Mouse (Mus musculus): ENCODE measurements around the gene Gmfg.

The Gmfg gene

DNA sequence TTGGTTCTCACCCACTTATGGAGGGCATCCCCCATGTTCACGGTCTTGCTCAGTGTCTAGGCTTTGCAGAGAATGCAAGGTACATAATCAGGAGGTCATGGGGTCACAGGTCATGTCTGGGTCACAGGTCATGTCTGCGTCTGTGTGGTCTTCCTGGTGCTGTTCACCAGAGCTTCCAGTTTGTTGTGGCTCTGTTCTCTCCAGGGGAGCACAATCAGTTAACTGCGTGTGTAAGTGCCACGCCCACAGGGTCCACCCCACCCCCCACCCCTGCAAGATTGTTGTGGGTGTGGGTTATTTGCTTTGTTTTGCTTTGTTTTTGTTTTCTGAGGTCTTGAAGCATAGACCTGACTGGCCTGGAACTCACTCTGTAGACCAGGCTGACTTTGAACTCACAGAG, 46.9 kb downstream of the Gmfg start:
- no peak for DNase-seq (ENCODE audit: low spot score)

DNA sequence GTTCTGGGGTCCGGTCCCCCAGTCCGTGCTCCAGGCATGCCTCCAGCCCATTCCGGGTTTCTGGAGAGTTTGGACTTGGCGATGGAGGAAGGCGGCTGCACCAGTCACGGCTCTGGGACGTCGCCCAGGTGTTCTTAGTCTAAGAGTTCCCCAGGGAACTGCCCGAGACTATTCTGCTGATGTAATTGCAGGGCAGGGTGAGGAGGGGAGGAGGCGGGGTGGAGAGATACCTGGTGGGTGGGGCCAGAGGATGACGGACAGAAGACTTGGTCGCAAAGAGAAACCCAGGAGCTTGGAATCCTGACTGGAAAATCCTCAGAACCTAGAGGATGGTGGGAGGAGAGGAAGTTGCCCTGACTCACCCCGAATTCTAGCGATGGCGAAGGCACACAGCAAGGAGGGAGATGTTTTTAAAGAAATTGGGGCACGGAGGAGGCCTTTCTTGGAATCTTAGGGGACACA, 50.8 kb downstream of the Gmfg start:
- peak; percentile 51 for DNase-seq (ENCODE audit: low spot score)

DNA sequence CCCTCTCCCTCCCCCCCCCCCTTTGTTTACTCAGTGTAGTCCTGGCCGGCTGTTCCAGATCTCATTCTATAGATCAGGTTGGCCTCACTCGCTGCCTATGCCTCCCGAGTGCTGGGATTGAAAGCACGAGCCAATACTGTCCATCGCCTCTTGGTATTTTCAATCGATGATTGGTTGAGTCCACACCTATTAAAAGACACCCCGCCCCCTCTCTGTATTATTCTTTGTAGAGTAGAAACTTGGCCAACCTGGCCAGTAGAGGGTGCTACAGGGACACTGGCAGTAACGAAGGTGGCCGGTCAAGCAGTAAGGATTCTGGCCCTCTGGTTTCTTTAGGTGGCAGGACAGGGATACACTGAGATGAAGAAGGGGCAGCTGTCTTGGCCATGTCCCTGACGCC, 53.2 kb downstream of the Gmfg start:
- DNase-seq (ENCODE audit: low spot score) = peak; percentile 53

DNA sequence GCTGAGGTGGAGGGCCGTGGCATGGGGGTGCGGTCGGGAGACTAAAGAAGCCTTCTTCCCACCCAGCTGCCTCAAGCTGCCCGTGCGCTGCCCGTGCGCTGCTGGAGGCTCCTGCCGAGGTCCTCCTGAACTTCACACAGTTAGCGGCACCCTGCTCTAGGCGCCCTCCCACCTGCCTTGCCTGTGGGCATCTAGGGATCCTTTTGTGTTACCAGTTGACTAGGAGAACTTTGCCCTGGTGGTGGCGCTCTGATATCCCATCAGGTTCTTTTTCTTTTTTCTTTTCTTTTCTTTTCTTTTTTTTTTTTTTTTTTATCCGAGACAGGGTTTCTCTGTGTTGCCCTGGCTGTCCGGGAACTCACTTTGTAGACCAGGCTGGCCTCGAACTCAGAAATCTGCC, 53.7 kb downstream of the Gmfg start:
- no peak for DNase-seq (ENCODE audit: low spot score)

DNA sequence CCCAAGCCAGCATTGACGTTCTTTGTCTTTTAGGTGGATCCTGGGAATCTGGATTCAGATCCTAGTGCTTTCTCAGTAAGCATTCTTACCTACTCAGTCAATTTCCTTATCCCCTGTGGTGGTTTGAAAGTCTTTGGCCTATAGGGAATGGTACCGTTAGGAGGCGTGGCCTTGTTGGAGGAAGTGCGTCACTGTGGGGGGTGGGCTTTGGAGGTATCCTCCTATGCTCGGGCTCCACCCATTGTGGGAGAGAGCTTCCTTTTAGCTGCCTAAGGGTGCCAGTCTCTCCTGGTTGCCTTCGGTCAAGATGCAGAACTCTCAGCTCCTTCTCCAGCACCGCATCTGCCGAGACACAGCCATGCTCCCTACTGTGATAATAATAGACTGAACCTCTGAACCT, 55.1 kb downstream of the Gmfg start:
- DNase-seq (ENCODE audit: low spot score) = no peak

DNA sequence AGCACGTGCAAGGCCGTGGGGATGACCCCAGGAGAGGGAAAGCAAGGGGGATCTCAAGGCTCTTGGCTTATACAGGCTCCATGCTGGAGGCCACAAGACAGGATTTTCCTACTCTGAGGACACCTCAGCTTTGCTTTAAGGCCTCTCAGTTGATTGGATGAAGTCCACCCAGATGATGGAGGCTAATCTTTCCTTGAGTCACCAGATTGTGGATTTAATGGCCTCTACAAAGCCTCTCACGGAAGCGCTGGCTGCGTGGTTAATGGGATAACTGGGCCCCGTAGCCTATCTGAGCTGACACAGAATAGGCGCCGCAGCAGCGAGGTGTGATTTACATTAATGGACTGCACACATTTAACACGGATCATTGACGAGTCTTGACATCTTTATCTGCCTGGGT, 58.2 kb downstream of the Gmfg start:
- no peak for DNase-seq (ENCODE audit: low spot score)

Measured in yolk sac, embryonic 10.5 days (tissue).